In the genomic region with DNA sequence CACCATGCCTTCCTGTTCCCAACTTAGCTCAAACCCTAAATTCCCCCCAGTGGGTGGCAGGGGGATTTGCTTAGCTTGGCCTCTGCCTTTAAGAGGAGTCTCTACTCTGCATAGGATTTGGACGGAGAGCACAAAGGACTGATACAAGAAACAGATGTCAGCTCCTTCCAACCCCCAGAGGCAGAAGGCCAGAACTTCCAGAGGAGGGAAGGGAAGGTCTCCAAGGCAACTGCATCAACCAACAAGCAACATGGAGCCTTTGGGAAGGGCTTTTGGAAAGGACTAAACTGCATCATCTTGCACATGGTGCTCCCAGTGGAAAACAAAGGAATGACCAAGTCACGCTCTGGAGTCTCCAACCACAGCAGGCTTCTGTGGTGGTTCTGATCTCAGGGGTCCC, we compare ENCODE assay signal across 9 mouse cellular contexts.
DNase-seq lines count a peak whose midpoint lies in the region; ATAC-seq and TF ChIP-seq lines count a peak whose summit lies in the region.
"Had no signal": no experiment of that assay in that cellular context is flagged by ENCODE, and none has a peak within 500 bp of the region (broad histone marks: within the 10 kb centered on the region; RNA-seq: fewer than 3 reads in every experiment).

No protein-coding gene starts in this region.

- H3K36me3 ChIP-seq in embryonic facial prominence, embryonic 12.5 days: peaks cover 16% of the 10 kb centered on the region
- H3K36me3 ChIP-seq in heart, embryonic 13.5 days: peaks cover 87% of the 10 kb centered on the region
- peaks cover 7% of the 10 kb centered on the region for H3K36me3 ChIP-seq in myocyte (ENCODE audit: control insufficient read depth, insufficient read depth)

- no peak for TF ChIP-seq CTCF in lung, adult 2 months (IDR thresholded peaks at IDR 0.05; ENCODE audit: insufficient read depth, low read length)

- no peak overlapping the region for H3K9ac ChIP-seq in embryonic facial prominence, embryonic 12.5 days
- H3K9ac ChIP-seq in heart, embryonic 13.5 days: no peak overlapping the region

- H3K9me3 ChIP-seq in embryonic facial prominence, embryonic 12.5 days: no peaks in the 10 kb centered on the region
- no peaks in the 10 kb centered on the region for H3K9me3 ChIP-seq in heart, embryonic 13.5 days

- H3K27ac ChIP-seq in embryonic facial prominence, embryonic 12.5 days: 0 out of 2 replicates have a peak overlapping the region, but pooled peaks have one; percentile 18
- H3K27ac ChIP-seq in heart, embryonic 13.5 days (replicated peaks): 0 out of 2 replicates have a peak overlapping the region, but pooled peaks have one; percentile 68
- H3K27ac ChIP-seq: left cerebral cortex, adult 2 months had no signal

- peak; percentile 84 for DNase-seq in lung, postnatal 10 days
- no peak for DNase-seq in lung, adult 2 months
- DNase-seq in cerebellum, adult 9-10 months: no peak
- no peak for DNase-seq in layer of hippocampus, adult 9-10 months (ENCODE audit: low spot score)
- DNase-seq: thymus, postnatal 14 days had no signal

- peaks cover 3% of the 10 kb centered on the region for H3K4me1 ChIP-seq in lung, adult 2 months (ENCODE audit: control insufficient read depth, insufficient read depth, low read length)
- H3K4me1 ChIP-seq in embryonic facial prominence, embryonic 12.5 days: peaks cover 18% of the 10 kb centered on the region
- H3K4me1 ChIP-seq in heart, embryonic 13.5 days: peaks cover 91% of the 10 kb centered on the region

- peaks cover 7% of the 10 kb centered on the region for H3K79me2 ChIP-seq in myocyte (ENCODE audit: control insufficient read depth, insufficient read depth)

- ATAC-seq in embryonic facial prominence, embryonic 12.5 days (ENCODE audit: insufficient number of reproducible peaks, insufficient read depth, low FRiP score, low TSS enrichment): no peak
- ATAC-seq in heart, embryonic 13.5 days (ENCODE audit: extremely low read depth, insufficient number of reproducible peaks, low FRiP score, low TSS enrichment): no peak

- no peaks in the 10 kb centered on the region for H3K27me3 ChIP-seq in embryonic facial prominence, embryonic 12.5 days
- no peaks in the 10 kb centered on the region for H3K27me3 ChIP-seq in heart, embryonic 13.5 days (replicated peaks)
- H3K27me3 ChIP-seq in myocyte (ENCODE audit: control insufficient read depth, insufficient read depth, insufficient read length): no peaks in the 10 kb centered on the region

- H3ac ChIP-seq in myocyte (ENCODE audit: control insufficient read depth, insufficient read length): no peak overlapping the region

- no peak for TF ChIP-seq POLR2A in lung, adult 2 months (IDR thresholded peaks at IDR 0.05; ENCODE audit: borderline replicate concordance, extremely low read depth, low read depth, low read length)
- no peak for TF ChIP-seq POLR2A in myocyte (IDR thresholded peaks at IDR 0.05; ENCODE audit: insufficient read length, low read depth)

- H3K4me2 ChIP-seq in embryonic facial prominence, embryonic 12.5 days (replicated peaks): no peak overlapping the region
- no peak overlapping the region for H3K4me2 ChIP-seq in heart, embryonic 13.5 days
- H3K4me2 ChIP-seq in myocyte (ENCODE audit: low read depth): no peak overlapping the region

- no peak overlapping the region for H3K4me3 ChIP-seq in lung, adult 2 months (replicated peaks; ENCODE audit: extremely low read depth, low read depth, low read length)
- no peak overlapping the region for H3K4me3 ChIP-seq in embryonic facial prominence, embryonic 12.5 days
- H3K4me3 ChIP-seq in heart, embryonic 13.5 days: no peak overlapping the region
- H3K4me3 ChIP-seq in myocyte: no peak overlapping the region
- H3K4me3 ChIP-seq: left cerebral cortex, adult 2 months had no signal

- 57% methylated on average over 2 of the region's 2 CpGs for WGBS in lung, adult 2 months
- WGBS in embryonic facial prominence, embryonic 12.5 days: 43% methylated on average over 2 of the region's 2 CpGs
- 41% methylated on average over 2 of the region's 2 CpGs for WGBS in heart, embryonic 13.5 days

TF ChIP-seq in myocyte, 11 proteins besides CTCF, POLR2A, EP300 and RAD21:
- no peak for TF ChIP-seq USF1 (IDR thresholded peaks at IDR 0.05; ENCODE audit: low read depth)
- TF ChIP-seq CEBPB (IDR thresholded peaks at IDR 0.05; ENCODE audit: insufficient read depth, poor library complexity, severe bottlenecking): no peak
- peak; percentile 35 for TF ChIP-seq POLR2AphosphoS2 (IDR thresholded peaks at IDR 0.05; ENCODE audit: insufficient read length, low read depth)
TF ChIP-seq in myocyte: peak in this region for 1.
